Mouse (Mus musculus) ES-Bruce4 (cell line): ENCODE measurements at regions not wholly inside any gene's neighbourhood (a gene's known extent, or its start where the extent isn't known, plus 50 kb on each side); places are given as distances from the start of the nearest gene placed in this dataset.

Experiments used
- CTCF ChIP-seq: IDR thresholded peaks from one replicate; pipeline ENCODE4 v1.8.1; 2011; ENCODE audit warnings: low read depth, low read length
- EP300 ChIP-seq: IDR thresholded peaks from 2 replicates; pipeline ENCODE4 v1.6.1; 2011; ENCODE audit warnings: low read depth, low read length; ENCODE audit not compliant: insufficient read depth
- POLR2A ChIP-seq: IDR thresholded peaks from one replicate; pipeline ENCODE4 v1.8.1; 2011; ENCODE audit warnings: low read length; ENCODE audit not compliant: insufficient read depth

- no peak for TF ChIP-seq POLR2A
- no peak for TF ChIP-seq CTCF
- no peak for TF ChIP-seq EP300
Measured at GRCm38 (mm10) chr5:25624029-25624428, 81.6 kb downstream of the Xrcc2 start.
